Mouse (Mus musculus): ENCODE measurements around the gene BC035044. TPM values are rescaled to one million over a fixed set of nuclear protein-coding genes. Genes with fewer than 3 reads are reported as not detected.

BC035044 gene
- polyA plus RNA-seq, 1 experiment from 2014 or later, result 0.59 TPM

GRCm38 (mm10) chr6:128857976-128858375, 33.0 kb downstream of the BC035044 start:
- Histone ChIP-seq H3K4me1 (replicated peaks; ENCODE audit: control insufficient read depth, insufficient read depth) (no peaks in the 10 kb centered on the region), H3K9me3 (ENCODE audit: control insufficient read depth, low read length) (no peaks in the 10 kb centered on the region), H3K27ac (replicated peaks) (no peak overlapping the region), H3K36me3 (ENCODE audit: control insufficient read depth, insufficient read depth, low read length) (no peaks in the 10 kb centered on the region), H3K27me3 (ENCODE audit: control insufficient read depth, insufficient read depth, low read length) (no peaks in the 10 kb centered on the region), H3K4me3 (ENCODE audit: low read depth, low read length) (no peak overlapping the region), H3K9ac (ENCODE audit: low read length) (no peak overlapping the region), H3K4me2 (replicated peaks; ENCODE audit: low read depth) (no peak overlapping the region)
- no peak for DNase-seq (ENCODE audit: low spot score)
- ATAC-seq (ENCODE audit: low FRiP score, low TSS enrichment), result no peak
- TF ChIP-seq CTCF (IDR thresholded peaks at IDR 0.05; ENCODE audit: low read depth) (no peak), EP300 (optimal IDR thresholded peaks at IDR 0.05) (no peak)
- 81% methylated on average over 2 of the region's 2 CpGs for WGBS

- Histone ChIP-seq H3K4me1 (replicated peaks; ENCODE audit: control insufficient read depth, insufficient read depth) (no peaks in the 10 kb centered on the region), H3K4me3 (ENCODE audit: low read depth, low read length) (no peak overlapping the region), H3K9ac (ENCODE audit: low read length) (no peak overlapping the region), H3K27ac (replicated peaks) (no peak overlapping the region), H3K9me3 (ENCODE audit: control insufficient read depth, low read length) (no peaks in the 10 kb centered on the region), H3K36me3 (ENCODE audit: control insufficient read depth, insufficient read depth, low read length) (no peaks in the 10 kb centered on the region), H3K27me3 (ENCODE audit: control insufficient read depth, insufficient read depth, low read length) (no peaks in the 10 kb centered on the region), H3K4me2 (replicated peaks; ENCODE audit: low read depth) (no peak overlapping the region)
- 24% methylated on average over 5 of the region's 5 CpGs for WGBS
- 0 out of 2 replicates have a peak, but pooled peaks have one; percentile 17 for TF ChIP-seq CTCF (IDR thresholded peaks at IDR 0.05; ENCODE audit: low read depth)
- no peak for TF ChIP-seq EP300 (optimal IDR thresholded peaks at IDR 0.05)
- peak; percentile 78 for DNase-seq (ENCODE audit: low spot score)
- ATAC-seq (ENCODE audit: low FRiP score, low TSS enrichment), result peak; percentile 87
Observed at GRCm38 (mm10) chr6:128856250-128856649, 34.7 kb downstream of the BC035044 start.

GRCm38 (mm10) chr6:128855477-128855876, 35.4 kb downstream of the BC035044 start:
- WGBS, result 70% methylated on average over 1 of the region's 1 CpGs
- TF ChIP-seq CTCF (IDR thresholded peaks at IDR 0.05; ENCODE audit: low read depth), result no peak
- no peak for TF ChIP-seq EP300 (optimal IDR thresholded peaks at IDR 0.05)
- no peak for DNase-seq (ENCODE audit: low spot score)
- Histone ChIP-seq H3K36me3 (ENCODE audit: control insufficient read depth, insufficient read depth, low read length) (no peaks in the 10 kb centered on the region), H3K9ac (ENCODE audit: low read length) (no peak overlapping the region), H3K4me3 (ENCODE audit: low read depth, low read length) (no peak overlapping the region), H3K4me1 (replicated peaks; ENCODE audit: control insufficient read depth, insufficient read depth) (no peaks in the 10 kb centered on the region), H3K27me3 (ENCODE audit: control insufficient read depth, insufficient read depth, low read length) (no peaks in the 10 kb centered on the region), H3K27ac (replicated peaks) (no peak overlapping the region), H3K9me3 (ENCODE audit: control insufficient read depth, low read length) (no peaks in the 10 kb centered on the region), H3K4me2 (replicated peaks; ENCODE audit: low read depth) (no peak overlapping the region)
- no peak for ATAC-seq (ENCODE audit: low FRiP score, low TSS enrichment)

- no peak for ATAC-seq (ENCODE audit: low FRiP score, low TSS enrichment)
- no peak for DNase-seq (ENCODE audit: low spot score)
- no peak overlapping the region for H3K27ac ChIP-seq (replicated peaks)
- no peaks in the 10 kb centered on the region for H3K27me3 ChIP-seq (ENCODE audit: control insufficient read depth, insufficient read depth, low read length)
- H3K4me2 ChIP-seq (replicated peaks; ENCODE audit: low read depth), result no peak overlapping the region
- no peaks in the 10 kb centered on the region for H3K9me3 ChIP-seq (ENCODE audit: control insufficient read depth, low read length)
- H3K4me1 ChIP-seq (replicated peaks; ENCODE audit: control insufficient read depth, insufficient read depth), result no peaks in the 10 kb centered on the region
- WGBS, result 91% methylated on average over 3 of the region's 3 CpGs
- TF ChIP-seq CTCF (IDR thresholded peaks at IDR 0.05; ENCODE audit: low read depth) (no peak), EP300 (optimal IDR thresholded peaks at IDR 0.05) (no peak)
- no peaks in the 10 kb centered on the region for H3K36me3 ChIP-seq (ENCODE audit: control insufficient read depth, insufficient read depth, low read length)
- no peak overlapping the region for H3K4me3 ChIP-seq (ENCODE audit: low read depth, low read length)
- H3K9ac ChIP-seq (ENCODE audit: low read length), result no peak overlapping the region
Observed at GRCm38 (mm10) chr6:128854895-128855294, 36.0 kb downstream of the BC035044 start.

GRCm38 (mm10) chr6:128854024-128854820, 36.7 kb downstream of the BC035044 start:
- Histone ChIP-seq H3K27ac (replicated peaks) (no peak overlapping the region), H3K4me1 (replicated peaks; ENCODE audit: control insufficient read depth, insufficient read depth) (no peaks in the 10 kb centered on the region), H3K27me3 (ENCODE audit: control insufficient read depth, insufficient read depth, low read length) (no peaks in the 10 kb centered on the region), H3K36me3 (ENCODE audit: control insufficient read depth, insufficient read depth, low read length) (no peaks in the 10 kb centered on the region), H3K4me2 (replicated peaks; ENCODE audit: low read depth) (no peak overlapping the region), H3K9ac (ENCODE audit: low read length) (no peak overlapping the region), H3K4me3 (ENCODE audit: low read depth, low read length) (no peak overlapping the region), H3K9me3 (ENCODE audit: control insufficient read depth, low read length) (no peaks in the 10 kb centered on the region)
- peak; percentile 66 for DNase-seq (ENCODE audit: low spot score)
- ATAC-seq (ENCODE audit: low FRiP score, low TSS enrichment), result peak; percentile 49
- 53% methylated on average over 12 of the region's 12 CpGs for WGBS
- TF ChIP-seq CTCF (IDR thresholded peaks at IDR 0.05; ENCODE audit: low read depth) (peak; percentile 86), EP300 (optimal IDR thresholded peaks at IDR 0.05) (no peak)

- no peak overlapping the region for H3K9ac ChIP-seq (ENCODE audit: low read length)
- H3K4me3 ChIP-seq (ENCODE audit: low read depth, low read length), result no peak overlapping the region
- ATAC-seq (ENCODE audit: low FRiP score, low TSS enrichment) (no peak), DNase-seq (ENCODE audit: low spot score) (no peak)
- 74% methylated on average over 3 of the region's 3 CpGs for WGBS
- no peaks in the 10 kb centered on the region for H3K9me3 ChIP-seq (ENCODE audit: control insufficient read depth, low read length)
- no peaks in the 10 kb centered on the region for H3K4me1 ChIP-seq (replicated peaks; ENCODE audit: control insufficient read depth, insufficient read depth)
- no peaks in the 10 kb centered on the region for H3K36me3 ChIP-seq (ENCODE audit: control insufficient read depth, insufficient read depth, low read length)
- H3K4me2 ChIP-seq (replicated peaks; ENCODE audit: low read depth), result no peak overlapping the region
- no peak overlapping the region for H3K27ac ChIP-seq (replicated peaks)
- H3K27me3 ChIP-seq (ENCODE audit: control insufficient read depth, insufficient read depth, low read length), result no peaks in the 10 kb centered on the region
- TF ChIP-seq CTCF (IDR thresholded peaks at IDR 0.05; ENCODE audit: low read depth), result no peak
- no peak for TF ChIP-seq EP300 (optimal IDR thresholded peaks at IDR 0.05)
Observed at GRCm38 (mm10) chr6:128852766-128853165, 38.2 kb downstream of the BC035044 start.

Measured in stomach, postnatal 0 days (tissue).